Mouse (Mus musculus): Measurements from ENCODE around the gene Gbp5. TPM values are rescaled to one million over a fixed set of nuclear protein-coding genes. Genes with fewer than 3 reads are reported as not detected.
"Not testable (repeated sequence)": the region's sequence is repeated elsewhere in the genome, so short reads cannot be mapped to it uniquely, and the experiment has no call there.

Gbp5 gene
- polyA plus RNA-seq, 1 experiment from 2014 or later = not detected

DNA sequence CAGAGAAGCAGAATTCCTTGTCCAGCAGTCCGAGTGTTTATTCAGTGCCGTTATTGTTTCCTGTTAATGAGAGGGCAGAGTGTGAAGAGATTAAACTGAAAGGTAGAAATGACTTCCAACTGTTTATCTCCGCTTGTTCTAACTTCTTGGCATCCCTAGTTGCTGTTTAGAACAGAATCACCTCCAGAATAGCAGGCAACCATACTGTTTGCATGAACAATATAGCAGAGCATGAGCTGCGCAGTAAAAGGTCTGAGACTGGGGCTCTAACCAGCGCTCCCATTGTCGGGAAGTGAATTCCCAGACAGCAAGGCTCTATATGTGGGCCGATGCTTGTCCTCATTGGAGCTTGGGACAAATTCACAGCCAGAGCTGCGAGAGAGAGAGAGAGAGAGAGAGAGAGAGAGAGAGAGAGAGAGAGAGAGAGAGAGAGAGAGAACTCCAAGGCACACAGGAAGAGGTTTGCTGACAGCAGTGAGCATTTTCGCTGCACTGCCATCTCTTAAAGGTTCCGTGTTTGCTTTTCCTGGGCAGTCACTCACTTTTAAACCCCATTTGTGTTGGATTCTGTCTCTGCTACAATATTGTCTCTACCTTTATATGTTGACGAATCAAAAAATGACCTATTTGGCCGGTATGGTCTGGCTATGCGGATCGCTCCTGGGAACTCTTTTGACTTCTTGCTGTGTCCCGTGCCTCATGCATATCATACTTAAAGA, 3.5 kb downstream of the Gbp5 start:
- H3K36me3 ChIP-seq = no peaks in the 10 kb centered on the region
- peak overlapping the region; percentile 19; the same call in 1 of the 2 replicates for H3K4me3 ChIP-seq
- no peak for DNase-seq (ENCODE audit: low spot score)
- WGBS = 66% methylated on average over 15 of the region's 15 CpGs
- no peaks in the 10 kb centered on the region; the same call in 1 of the 2 replicates for H3K27me3 ChIP-seq (ENCODE audit: insufficient read depth, poor library complexity, severe bottlenecking)
- no peak overlapping the region for H3K27ac ChIP-seq
- no peaks in the 10 kb centered on the region for H3K9me3 ChIP-seq
- H3K4me1 ChIP-seq = 0 out of 2 replicates have a peak, but pooled peaks cover 3% of the 10 kb centered on the region

- H3K4me1 ChIP-seq = 0 out of 2 replicates have a peak, but pooled peaks cover under 1% of the 10 kb centered on the region
- H3K27ac ChIP-seq = no peak overlapping the region
- no peaks in the 10 kb centered on the region for H3K36me3 ChIP-seq
- 86% methylated on average over 5 of the region's 5 CpGs for WGBS
- no peak for DNase-seq (ENCODE audit: low spot score)
- no peaks in the 10 kb centered on the region; the same call in 1 of the 2 replicates for H3K27me3 ChIP-seq (ENCODE audit: insufficient read depth, poor library complexity, severe bottlenecking)
- H3K9me3 ChIP-seq = no peaks in the 10 kb centered on the region
- H3K4me3 ChIP-seq = no peak overlapping the region
Observed at GRCm38 (mm10) chr3:142498941-142499340, 5.2 kb downstream of the Gbp5 start.

DNA sequence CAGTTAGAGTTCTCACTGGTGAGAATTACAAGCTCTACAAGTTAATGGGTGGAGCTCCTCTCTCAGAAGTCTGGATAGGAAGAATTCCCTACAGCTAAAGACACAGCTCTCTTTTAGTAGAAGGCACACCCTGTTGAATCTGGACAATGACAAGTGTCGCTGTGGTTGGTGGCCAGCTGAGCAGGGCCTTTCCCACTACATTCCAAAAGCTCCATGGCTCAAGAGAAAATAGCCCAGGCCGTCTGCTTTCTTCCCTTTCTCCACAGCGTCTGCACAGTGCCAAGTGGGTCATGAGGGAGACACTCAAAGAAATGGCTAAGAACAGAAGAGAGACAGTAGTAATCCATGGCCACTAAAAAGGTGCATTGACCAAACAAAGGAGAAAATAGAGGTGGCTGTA, 34.3 kb downstream of the Gbp5 start:
- DNase-seq (ENCODE audit: low spot score) = no peak
- H3K4me1 ChIP-seq = no peaks in the 10 kb centered on the region
- no peaks in the 10 kb centered on the region for H3K9me3 ChIP-seq
- 65% methylated on average over 3 of the region's 3 CpGs for WGBS
- H3K27ac ChIP-seq = no peak overlapping the region
- no peak overlapping the region for H3K4me3 ChIP-seq
- H3K36me3 ChIP-seq = no peaks in the 10 kb centered on the region
- H3K27me3 ChIP-seq (ENCODE audit: insufficient read depth, poor library complexity, severe bottlenecking) = peaks cover 10% of the 10 kb centered on the region; the same call in 1 of the 2 replicates

GRCm38 (mm10) chr3:142529597-142529996, 35.8 kb downstream of the Gbp5 start:
- no peak for DNase-seq (ENCODE audit: low spot score)
- Histone ChIP-seq H3K36me3 (no peaks in the 10 kb centered on the region), H3K27ac (no peak overlapping the region), H3K4me1 (no peaks in the 10 kb centered on the region), H3K4me3 (peak overlapping the region; percentile 74), H3K9me3 (no peaks in the 10 kb centered on the region), H3K27me3 (ENCODE audit: insufficient read depth, poor library complexity, severe bottlenecking) (peaks cover 10% of the 10 kb centered on the region; the same call in 1 of the 2 replicates)
- WGBS = 74% methylated on average over 2 of the region's 2 CpGs

- DNase-seq (ENCODE audit: low spot score) = no peak
- H3K4me3 ChIP-seq = peak within 1 kb of the TSS; percentile 74
- H3K9me3 ChIP-seq = no peaks in the 10 kb centered on the region
- H3K36me3 ChIP-seq = no peaks in the 10 kb centered on the region
- 2% methylated on average over 30 of the region's 30 CpGs for WGBS
- H3K4me1 ChIP-seq = no peaks in the 10 kb centered on the region
- peak within 1 kb of the TSS; percentile 65 for H3K27ac ChIP-seq
- H3K27me3 ChIP-seq (ENCODE audit: insufficient read depth, poor library complexity, severe bottlenecking) = peaks cover 10% of the 10 kb centered on the region; the same call in 1 of the 2 replicates
Observed at GRCm38 (mm10) chr3:142530087-142530953, 36.5 kb downstream of the Gbp5 start, which contains the start of gene Gbp7. Gene Gbp7 (plus strand): TSS chr3:142530342.

GRCm38 (mm10) chr3:142531595-142531994, 37.8 kb downstream of the Gbp5 start:
- no peaks in the 10 kb centered on the region for H3K4me1 ChIP-seq
- no peak overlapping the region for H3K4me3 ChIP-seq
- no peak overlapping the region for H3K27ac ChIP-seq
- H3K9me3 ChIP-seq = no peaks in the 10 kb centered on the region
- peaks cover 10% of the 10 kb centered on the region; the same call in 1 of the 2 replicates for H3K27me3 ChIP-seq (ENCODE audit: insufficient read depth, poor library complexity, severe bottlenecking)
- no peaks in the 10 kb centered on the region for H3K36me3 ChIP-seq
- WGBS = 80% methylated on average over 3 of the region's 3 CpGs
- no peak for DNase-seq (ENCODE audit: low spot score)

- H3K27me3 ChIP-seq (ENCODE audit: insufficient read depth, poor library complexity, severe bottlenecking) = peaks cover 10% of the 10 kb centered on the region; the same call in 1 of the 2 replicates
Observed at GRCm38 (mm10) chr3:142533185-142533584, 39.4 kb downstream of the Gbp5 start.

GRCm38 (mm10) chr3:142535667-142536066, 41.9 kb downstream of the Gbp5 start:
- Histone ChIP-seq H3K9me3 (no peaks in the 10 kb centered on the region), H3K36me3 (no peaks in the 10 kb centered on the region), H3K27me3 (ENCODE audit: insufficient read depth, poor library complexity, severe bottlenecking) (peaks cover 10% of the 10 kb centered on the region; the same call in 1 of the 2 replicates), H3K4me1 (no peaks in the 10 kb centered on the region), H3K4me3 (no peak overlapping the region), H3K27ac (no peak overlapping the region)
- WGBS = 50% methylated on average over 1 of the region's 1 CpGs
- no peak for DNase-seq (ENCODE audit: low spot score)

More at GRCm38 (mm10) chr3:142533185-142533584, 39.4 kb downstream of the Gbp5 start:
- 85% methylated on average over 3 of the region's 3 CpGs for WGBS
- Histone ChIP-seq H3K27ac (no peak overlapping the region), H3K4me3 (no peak overlapping the region), H3K36me3 (no peaks in the 10 kb centered on the region), H3K9me3 (no peaks in the 10 kb centered on the region), H3K4me1 (no peaks in the 10 kb centered on the region)
- DNase-seq (ENCODE audit: low spot score) = no peak

DNA sequence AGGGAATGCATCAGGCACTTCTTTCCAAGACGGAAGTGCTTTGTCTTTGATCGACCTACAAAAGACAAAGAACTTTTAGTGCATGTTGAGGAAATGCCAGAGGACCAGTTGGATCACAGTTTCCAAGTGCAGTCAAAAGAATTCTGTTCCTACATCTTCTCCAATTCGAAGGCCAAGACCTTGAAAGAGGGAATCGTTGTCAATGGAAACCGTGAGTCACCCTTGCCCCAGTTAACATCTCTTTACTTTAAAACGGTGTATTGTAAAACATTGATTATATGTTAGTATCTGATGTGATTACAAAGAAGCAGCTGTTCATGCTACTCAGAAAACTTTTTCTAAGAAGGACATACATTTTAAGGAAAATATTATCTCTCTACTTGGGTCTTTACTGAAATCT, 47.6 kb downstream of the Gbp5 start:
- Histone ChIP-seq H3K27ac (no peak overlapping the region), H3K36me3 (no peaks in the 10 kb centered on the region), H3K9me3 (no peaks in the 10 kb centered on the region), H3K27me3 (ENCODE audit: insufficient read depth, poor library complexity, severe bottlenecking) (no peaks in the 10 kb centered on the region), H3K4me3 (no peak overlapping the region), H3K4me1 (no peaks in the 10 kb centered on the region)
- 77% methylated on average over 6 of the region's 6 CpGs for WGBS
- no peak for DNase-seq (ENCODE audit: low spot score)

DNA sequence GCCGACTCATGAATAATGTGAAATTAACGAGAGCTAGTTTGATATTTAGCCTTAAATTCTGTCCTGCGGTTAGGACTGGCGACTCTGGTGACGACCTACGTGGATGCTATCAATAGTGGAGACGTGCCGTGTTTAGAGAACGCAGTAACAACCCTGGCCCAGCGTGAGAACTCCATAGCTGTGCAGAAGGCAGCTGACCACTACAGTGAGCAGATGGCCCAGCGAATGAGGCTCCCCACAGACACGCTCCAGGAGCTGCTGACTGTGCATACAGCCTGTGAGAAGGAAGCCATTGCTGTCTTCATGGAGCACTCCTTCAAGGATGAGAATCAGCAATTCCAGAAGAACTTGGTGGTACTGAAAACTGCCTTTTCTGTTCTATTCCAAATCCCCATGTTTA, 49.0 kb downstream of the Gbp5 start:
- H3K36me3 ChIP-seq; H3K27ac ChIP-seq; H3K9me3 ChIP-seq; DNase-seq (ENCODE audit: low spot score); H3K27me3 ChIP-seq (ENCODE audit: insufficient read depth, poor library complexity, severe bottlenecking); H3K4me1 ChIP-seq; H3K4me3 ChIP-seq: not testable (repeated sequence)
- WGBS = 84% methylated on average over 12 of the region's 12 CpGs

GRCm38 (mm10) chr3:142546690-142547089, 52.9 kb downstream of the Gbp5 start:
- no peak for DNase-seq (ENCODE audit: low spot score)
- 80% methylated on average over 3 of the region's 3 CpGs for WGBS
- no peaks in the 10 kb centered on the region for H3K27me3 ChIP-seq (ENCODE audit: insufficient read depth, poor library complexity, severe bottlenecking)

GRCm38 (mm10) chr3:142550052-142550676, 56.4 kb downstream of the Gbp5 start:
- no peak for DNase-seq (ENCODE audit: low spot score)
- Histone ChIP-seq H3K27ac (no peak overlapping the region), H3K4me3 (no peak overlapping the region), H3K4me1 (no peaks in the 10 kb centered on the region), H3K27me3 (ENCODE audit: insufficient read depth, poor library complexity, severe bottlenecking) (no peaks in the 10 kb centered on the region), H3K9me3 (no peaks in the 10 kb centered on the region), H3K36me3 (no peaks in the 10 kb centered on the region)
- WGBS = 79% methylated on average over 3 of the region's 3 CpGs

More at GRCm38 (mm10) chr3:142546690-142547089, 52.9 kb downstream of the Gbp5 start:
- H3K36me3 ChIP-seq = no peaks in the 10 kb centered on the region
- H3K27ac ChIP-seq = no peak overlapping the region
- no peaks in the 10 kb centered on the region for H3K9me3 ChIP-seq
- H3K4me1 ChIP-seq = no peaks in the 10 kb centered on the region
- no peak overlapping the region for H3K4me3 ChIP-seq

Data from heart, embryonic 10.5 days (tissue).